Mouse (Mus musculus) intestine, embryonic 15.5 days (tissue): ENCODE data around the gene Gm17174. TPM values are rescaled to one million over a fixed set of nuclear protein-coding genes. Genes with fewer than 3 reads are reported as not detected.
"Not testable (repeated sequence)": the region's sequence is repeated elsewhere in the genome, so short reads cannot be mapped to it uniquely, and the experiment has no call there.

Experiments
- ATAC-seq: fragments of 200-750 bp; cut with Nextera tagmentation; 2 replicates; pipeline ENCODE4 v1.8.0; 2017; ENCODE audit warnings: moderate TSS enrichment, moderate library complexity
- H3K27ac ChIP-seq: fragments of 300-500 bp; sonication (generic); 2 replicates; pipeline ENCODE4 v1.5.1; 2015; ENCODE audit warnings: mild to moderate bottlenecking, inconsistent platforms
- H3K27me3 ChIP-seq: fragments of 300-500 bp; sonication (generic); replicated peaks from 2 replicates; pipeline ENCODE4 v1.6.1; 2015; ENCODE audit warnings: inconsistent platforms
- H3K36me3 ChIP-seq: fragments of 300-500 bp; sonication (generic); 2 replicates; pipeline ENCODE4 v1.6.1; 2015; ENCODE audit warnings: inconsistent platforms
- H3K4me1 ChIP-seq: fragments of 300-500 bp; sonication (generic); replicated peaks from 2 replicates; pipeline ENCODE4 v1.6.1; 2015; ENCODE audit warnings: inconsistent platforms
- H3K4me2 ChIP-seq: fragments of 300-500 bp; sonication (generic); replicated peaks from 2 replicates; pipeline ENCODE4 v1.6.1; 2015; ENCODE audit warnings: mild to moderate bottlenecking, inconsistent platforms
- H3K4me3 ChIP-seq: fragments of 300-500 bp; sonication (generic); replicated peaks from 2 replicates; pipeline ENCODE4 v1.5.1; 2015; ENCODE audit warnings: inconsistent platforms
- H3K9ac ChIP-seq: fragments of 300-500 bp; sonication (generic); 2 replicates; pipeline ENCODE4 v1.6.1; 2015; ENCODE audit warnings: inconsistent platforms
- H3K9me3 ChIP-seq: fragments of 300-500 bp; sonication (generic); 2 replicates; pipeline ENCODE4 v1.6.1; 2016; ENCODE audit warnings: inconsistent platforms
- WGBS: fragments of 180-500 bp; shearing (Covaris S2); methylation state at CpG from one replicate; pipeline ENCODE4 v1.1.7; 2015; 5-methylcytosine and 5-hydroxymethylcytosine counted together
- polyA plus RNA-seq: library from polyadenylated mRNA; unstranded; fragments of >200 nt; fragmentation: Nextera tagmentation; extraction: Ambion mirVana; gene quantifications from 2 replicates; pipeline ENCODE4 v1.2.1, GENCODE M21; 2015

The Gm17174 gene
- not detected in 2 replicates for polyA plus RNA-seq

DNA sequence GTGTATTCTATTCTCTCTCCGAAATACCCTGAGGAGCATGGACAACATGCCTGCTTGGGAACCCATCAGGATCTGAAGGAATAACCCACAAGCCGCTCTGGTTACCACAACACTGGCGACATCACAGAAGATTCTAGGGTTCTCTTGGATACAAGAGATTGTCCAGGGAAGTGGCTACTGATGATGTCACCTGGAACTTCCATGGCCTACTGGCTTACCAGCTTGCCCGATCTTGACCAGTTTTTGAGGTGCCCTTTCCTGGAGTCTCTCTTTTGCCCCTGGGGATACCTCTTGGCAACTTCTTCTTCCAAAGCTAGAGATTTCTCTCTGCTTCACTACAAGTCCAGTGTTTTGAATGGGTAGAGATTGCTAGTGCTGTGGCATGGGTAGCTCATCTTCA lies at the start of gene Gm17174:
Gene Gm17174, minus strand, starts transcription at position 101 of the 400 bp plus-strand sequence.
- not testable (repeated sequence) for ATAC-seq, H3K9me3 ChIP-seq, H3K27me3 ChIP-seq, H3K27ac ChIP-seq, H3K4me2 ChIP-seq, H3K36me3 ChIP-seq, H3K4me3 ChIP-seq, H3K9ac ChIP-seq, H3K4me1 ChIP-seq
- WGBS, result 87% methylated on average over 4 of the region's 4 CpGs

GRCm38 (mm10) chr14:51635566-51635965 lies 43.6 kb upstream of the Gm17174 start, which contains the start of gene Gm4181:
Gm4181 (minus strand) TSS chr14:51635666.
- 100% methylated on average over 1 of the region's 1 CpGs for WGBS

GRCm38 (mm10) chr14:51632426-51632825 lies 40.5 kb upstream of the Gm17174 start:
- H3K9ac ChIP-seq, H3K4me1 ChIP-seq, ATAC-seq, H3K9me3 ChIP-seq, H3K4me2 ChIP-seq, H3K4me3 ChIP-seq, H3K27me3 ChIP-seq, H3K27ac ChIP-seq, H3K36me3 ChIP-seq: not testable (repeated sequence)
- WGBS, result 82% methylated on average over 1 of the region's 1 CpGs

More at GRCm38 (mm10) chr14:51635566-51635965, 43.6 kb upstream of the Gm17174 start, which contains the start of gene Gm4181:
- H3K36me3 ChIP-seq, H3K27me3 ChIP-seq, H3K9ac ChIP-seq, H3K9me3 ChIP-seq, H3K4me1 ChIP-seq, H3K27ac ChIP-seq, H3K4me2 ChIP-seq, ATAC-seq, H3K4me3 ChIP-seq: not testable (repeated sequence)

GRCm38 (mm10) chr14:51611210-51611609 lies 19.3 kb upstream of the Gm17174 start, which contains the start of gene Gm17078:
Gm17078 (minus strand) TSS chr14:51611310.
- Histone ChIP-seq H3K27me3 (no peaks in the 10 kb centered on the region), H3K4me3 (no peak within 1 kb of the TSS), H3K36me3 (no peaks in the 10 kb centered on the region), H3K4me2 (no peak within 1 kb of the TSS), H3K9ac (no peak within 1 kb of the TSS), H3K4me1 (no peaks in the 10 kb centered on the region), H3K9me3 (no peaks in the 10 kb centered on the region), H3K27ac (no peak within 1 kb of the TSS)
- no peak for ATAC-seq
- 83% methylated on average over 1 of the region's 1 CpGs for WGBS

DNA sequence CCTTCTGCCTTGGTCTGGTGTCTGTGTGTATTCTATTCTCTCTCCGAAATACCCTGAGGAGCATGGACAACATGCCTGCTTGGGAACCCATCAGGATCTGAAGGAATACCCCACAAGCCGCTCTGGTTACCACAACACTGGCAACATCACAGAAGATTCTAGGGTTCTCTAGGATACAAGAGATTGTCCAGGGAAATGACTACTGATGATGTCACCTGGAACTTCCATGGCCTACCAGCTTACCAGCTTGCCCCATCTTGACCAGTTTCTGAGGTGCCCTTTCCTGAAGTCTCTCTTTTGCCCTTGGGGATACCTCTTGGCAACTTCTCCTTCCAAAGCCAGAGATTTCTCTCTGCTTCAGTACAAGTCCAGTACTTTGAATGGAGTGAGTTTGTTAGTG lies 18.0 kb downstream of the Gm17174 start, which contains the start of gene Gm17175:
Gene Gm17175, minus strand, starts transcription at position 101 of the 400 bp plus-strand sequence.
- WGBS, result 85% methylated on average over 2 of the region's 2 CpGs

GRCm38 (mm10) chr14:51552490-51552889 lies 39.4 kb downstream of the Gm17174 start, which contains the start of gene Gm5622:
Gm5622 (plus strand) TSS chr14:51552790.
- H3K9ac ChIP-seq, result no peak within 1 kb of the TSS
- ATAC-seq, result no peak
- H3K9me3 ChIP-seq, result no peaks in the 10 kb centered on the region
- H3K4me1 ChIP-seq, result no peaks in the 10 kb centered on the region
- no peak within 1 kb of the TSS for H3K4me3 ChIP-seq
- 91% methylated on average over 4 of the region's 4 CpGs for WGBS
- H3K27me3 ChIP-seq, result no peaks in the 10 kb centered on the region
- no peaks in the 10 kb centered on the region for H3K36me3 ChIP-seq
- H3K4me2 ChIP-seq, result no peak within 1 kb of the TSS
- H3K27ac ChIP-seq, result no peak within 1 kb of the TSS

More for the DNA sequence above, 18.0 kb downstream of the Gm17174 start, which contains the start of gene Gm17175:
- not testable (repeated sequence) for H3K4me2 ChIP-seq, H3K27me3 ChIP-seq, H3K9me3 ChIP-seq, H3K27ac ChIP-seq, ATAC-seq, H3K4me1 ChIP-seq, H3K36me3 ChIP-seq, H3K4me3 ChIP-seq, H3K9ac ChIP-seq

Other genes with a start within 250 kb of the Gm17174 start
- not detected in 2 replicates for gene Gm7247, start 230.4 kb downstream of the Gm17174 start, polyA plus RNA-seq
- not detected in 2 replicates for gene Vmn2r88, start 181.3 kb downstream of the Gm17174 start, polyA plus RNA-seq
- not detected in 2 replicates for gene Vmn2r89, start 140.3 kb downstream of the Gm17174 start, polyA plus RNA-seq
- gene Gm5622, start 39.3 kb downstream of the Gm17174 start, polyA plus RNA-seq, result not detected in 2 replicates
- gene Gm17175, start 18.1 kb downstream of the Gm17174 start, polyA plus RNA-seq, result not detected in 2 replicates
- not detected in 2 replicates for gene Gm17078, start 19.2 kb upstream of the Gm17174 start, polyA plus RNA-seq
- not detected in 2 replicates for gene Gm4181, start 43.5 kb upstream of the Gm17174 start, polyA plus RNA-seq
- gene Gm17079, start 103.3 kb upstream of the Gm17174 start, polyA plus RNA-seq, result not detected in 2 replicates
- not detected in 2 replicates for gene Gm5800, start 125.0 kb upstream of the Gm17174 start, polyA plus RNA-seq
- gene Ang4, start 181.5 kb upstream of the Gm17174 start, polyA plus RNA-seq, result 2.9 and 3.5 TPM in 2 replicates
- not detected in 2 replicates for gene AY358078, start 207.9 kb upstream of the Gm17174 start, polyA plus RNA-seq